Mouse (Mus musculus) heart, adult 9 months (tissue): ENCODE results near the gene Cdc42bpa.
A peak's percentile ranks its signal among the peaks of the same experiment; 100 is the strongest.

ENCODE experiments used
- DNase-seq, 2 experiments: peaks; one replicate each; pipeline ENCODE4 v3.0.0; 2022; ENCODE audit warnings: low spot score in 2 of 2

Gene Cdc42bpa

DNA sequence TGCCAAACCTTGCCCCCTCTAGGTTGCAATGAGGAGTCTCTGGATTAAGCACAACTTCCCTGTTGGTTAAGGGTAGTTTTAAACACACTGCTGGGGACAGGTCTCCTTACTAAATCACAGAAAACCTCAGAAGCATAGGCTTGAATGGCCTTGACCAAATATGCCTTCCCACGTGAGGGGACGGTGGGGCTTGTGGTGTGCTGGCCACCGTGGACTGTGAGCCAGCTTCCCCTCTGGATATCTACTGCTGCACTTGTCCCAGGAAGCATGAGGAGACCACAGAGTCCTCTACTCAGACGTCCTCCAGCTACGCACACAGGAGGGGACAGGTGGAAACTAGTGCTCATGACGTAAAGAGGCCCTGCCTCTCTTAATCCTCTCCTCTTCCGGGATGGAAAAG is 202.7 kb downstream of the Cdc42bpa start:
- no peak for DNase-seq

DNA sequence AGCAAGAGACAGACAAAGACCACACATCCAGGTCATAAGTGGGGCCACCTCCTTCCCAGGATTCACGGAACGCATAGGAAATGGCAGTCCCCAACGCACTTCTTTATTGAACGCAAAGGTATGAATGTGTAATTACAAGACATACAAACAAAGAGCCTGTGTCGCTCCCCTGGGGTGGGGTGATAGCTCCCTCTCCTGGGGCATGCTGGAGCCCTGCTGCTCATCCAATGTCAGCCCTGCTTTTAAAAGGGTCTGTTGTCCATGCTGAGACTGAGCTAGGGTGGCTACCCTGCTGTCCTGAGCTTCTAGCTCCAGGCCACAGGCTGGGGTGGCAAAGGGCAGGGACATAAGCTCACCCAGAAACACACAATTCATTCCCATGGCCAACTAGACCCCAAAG is 206.3 kb downstream of the Cdc42bpa start:
- DNase-seq: no peak

- DNase-seq: no peak
Measured at GRCm38 (mm10) chr1:180168294-180168693, 208.0 kb downstream of the Cdc42bpa start.

DNA sequence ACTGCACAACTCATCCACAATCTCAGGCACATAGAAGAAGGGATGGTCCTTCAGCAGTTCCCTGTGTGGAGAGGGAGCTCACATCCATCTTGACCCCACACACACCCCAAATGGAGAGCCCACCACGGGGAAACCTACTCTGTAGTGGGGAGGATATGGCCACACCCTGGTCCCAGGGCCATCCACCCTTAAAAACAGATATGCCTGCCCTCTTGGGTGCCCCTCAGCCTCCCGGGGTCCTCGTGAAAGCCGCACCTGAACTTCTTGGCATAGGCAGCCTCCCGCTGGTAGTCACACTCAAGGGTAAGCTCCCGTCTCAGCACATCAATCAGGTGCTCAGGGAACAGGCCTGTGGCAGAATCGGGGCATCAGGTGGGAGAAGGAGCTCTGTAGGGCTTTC is 208.9 kb downstream of the Cdc42bpa start:
- no peak for DNase-seq

DNA sequence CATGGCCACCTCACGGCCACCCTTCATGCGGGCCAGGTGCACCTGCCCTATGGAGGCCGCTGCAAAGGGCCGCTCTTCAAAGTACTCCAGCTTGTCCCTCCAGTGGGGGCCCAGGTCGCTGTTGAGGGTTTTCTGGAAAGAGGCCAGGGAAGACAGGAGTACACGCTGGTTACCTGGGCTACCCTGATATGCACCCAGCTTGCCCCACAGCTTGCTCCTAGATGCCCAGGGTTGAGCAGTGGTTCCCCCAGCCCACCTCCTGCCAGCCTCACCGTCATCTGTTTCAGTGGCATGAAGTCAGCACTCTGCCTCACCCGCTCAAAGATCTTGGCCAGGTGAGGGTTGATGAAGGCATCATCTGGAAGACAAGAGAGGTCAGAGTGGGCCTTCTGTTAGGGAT is 209.8 kb downstream of the Cdc42bpa start:
- no peak for DNase-seq

DNA sequence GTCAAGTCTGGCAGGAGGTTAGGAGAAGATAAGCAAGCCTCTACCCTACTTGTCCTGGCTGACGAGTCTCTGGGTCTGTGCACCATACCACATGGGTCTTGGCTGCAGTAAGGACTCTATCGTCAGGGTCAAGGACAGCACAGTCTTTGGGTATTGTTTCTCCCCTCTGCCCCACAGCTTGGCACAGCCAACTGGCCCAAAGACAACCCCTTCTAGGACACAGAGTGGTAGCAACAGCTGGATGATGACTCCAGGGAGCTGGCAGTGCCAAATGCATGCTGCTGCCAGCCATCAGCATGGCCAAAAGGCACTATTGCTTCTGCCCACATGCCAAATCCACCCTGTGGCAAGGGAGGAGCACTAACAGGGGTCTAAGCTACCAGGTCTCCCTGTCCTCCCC is 211.6 kb downstream of the Cdc42bpa start:
- peak; percentile 71 to 73 for DNase-seq

GRCm38 (mm10) chr1:180172600-180172999 is 212.3 kb downstream of the Cdc42bpa start:
- DNase-seq: no peak

DNA sequence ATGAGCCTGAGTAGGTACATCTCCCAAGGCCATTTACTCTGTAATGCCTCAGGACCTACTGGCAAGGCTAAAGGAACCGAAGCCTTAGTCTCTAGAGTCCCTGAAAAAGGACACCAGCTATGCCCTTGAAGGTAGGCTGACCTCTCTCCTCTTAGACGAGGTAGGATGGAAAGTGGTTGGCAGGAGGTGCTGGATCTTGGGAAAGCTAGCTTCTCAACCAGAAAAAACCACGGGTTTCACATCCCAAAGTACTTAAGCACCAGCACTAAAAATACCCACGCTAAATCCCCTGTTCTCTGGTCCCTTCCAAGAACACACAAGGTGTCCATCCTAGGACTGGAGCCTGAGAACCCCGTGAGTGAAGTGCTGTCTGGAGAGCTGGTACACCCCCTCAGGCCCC is 212.7 kb downstream of the Cdc42bpa start:
- DNase-seq: no peak

- no peak for DNase-seq
Measured at GRCm38 (mm10) chr1:180174718-180175117, 214.4 kb downstream of the Cdc42bpa start.

DNA sequence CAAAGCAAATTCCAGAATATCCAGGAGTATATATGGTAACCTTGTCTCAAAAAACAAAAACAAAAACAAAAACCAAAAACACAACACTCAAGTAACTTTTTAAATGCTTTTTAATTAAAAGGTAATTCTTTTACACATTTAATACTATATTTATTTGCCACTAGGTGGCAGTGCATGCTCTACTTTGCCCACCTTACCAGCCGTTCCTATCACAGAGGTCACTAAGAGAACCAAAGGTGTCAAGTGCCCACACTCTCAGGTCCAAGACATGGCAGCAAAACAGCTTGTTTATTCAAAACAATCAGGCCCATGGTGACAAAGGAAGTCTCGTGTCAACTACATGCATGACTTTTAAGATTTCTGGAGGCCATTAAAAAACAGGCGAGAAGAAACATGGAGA is 214.9 kb downstream of the Cdc42bpa start:
- no peak for DNase-seq

DNA sequence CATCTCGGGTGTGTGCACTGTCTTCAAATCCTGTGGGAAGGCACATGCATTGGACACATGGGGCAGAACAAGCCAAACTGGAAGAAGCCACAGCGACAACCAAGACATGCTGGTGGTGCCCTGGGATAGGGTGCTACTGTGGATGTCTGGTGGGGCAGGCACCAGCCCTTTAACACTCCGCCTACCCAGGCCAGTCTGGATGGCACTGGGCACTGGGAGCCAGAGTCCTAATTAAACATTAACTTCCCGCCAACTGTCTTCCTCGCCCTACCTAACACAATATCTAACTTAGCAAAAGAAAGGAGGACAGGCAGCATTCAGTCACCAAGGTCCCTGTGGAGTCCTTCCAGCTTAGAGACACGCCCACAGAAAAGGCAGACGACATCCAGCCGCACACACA is 215.4 kb downstream of the Cdc42bpa start:
- no peak for DNase-seq

DNA sequence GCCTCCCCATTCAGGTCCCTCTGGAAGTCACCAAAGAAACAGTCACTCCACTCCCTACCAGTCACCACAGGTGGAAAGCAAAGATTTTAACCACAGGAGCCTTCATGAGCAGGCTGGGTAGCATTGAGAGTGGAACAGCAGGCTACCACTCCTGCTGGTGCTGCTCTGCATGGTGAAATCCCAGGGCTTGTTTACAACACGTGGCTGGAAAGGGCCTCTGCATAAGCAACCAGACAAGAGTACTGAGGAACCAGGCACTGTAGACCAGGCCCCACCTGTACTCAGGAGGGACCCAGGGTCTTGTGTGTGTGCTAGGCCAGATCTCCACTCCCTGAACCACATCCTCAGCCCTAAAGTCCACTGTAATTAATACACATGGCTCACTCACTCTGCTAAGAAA is 216.5 kb downstream of the Cdc42bpa start:
- DNase-seq: no peak

DNA sequence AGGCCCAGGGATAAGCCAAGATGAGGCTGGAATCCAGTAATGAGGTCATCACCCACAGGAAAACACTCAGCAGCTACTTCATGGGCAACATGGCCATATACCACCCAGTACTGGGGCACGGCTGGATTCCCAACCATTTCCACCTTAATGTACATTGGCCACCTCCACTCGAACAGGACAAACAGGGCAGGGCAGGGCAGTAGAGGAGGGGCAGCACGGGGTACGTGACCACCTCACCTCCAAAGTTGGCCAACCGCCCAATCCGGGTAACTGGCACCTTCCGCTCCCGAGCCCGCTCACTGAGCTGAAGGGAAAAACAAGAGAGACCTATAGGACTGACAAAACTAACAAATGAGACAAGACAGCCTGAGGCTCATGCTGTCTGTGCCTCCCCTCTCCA is 218.1 kb downstream of the Cdc42bpa start:
- no peak for DNase-seq

- no peak for DNase-seq
Measured at GRCm38 (mm10) chr1:180179100-180179499, 218.8 kb downstream of the Cdc42bpa start.

- peak; percentile 59 to 60 for DNase-seq
Measured at GRCm38 (mm10) chr1:180179840-180180239, 219.6 kb downstream of the Cdc42bpa start.

DNA sequence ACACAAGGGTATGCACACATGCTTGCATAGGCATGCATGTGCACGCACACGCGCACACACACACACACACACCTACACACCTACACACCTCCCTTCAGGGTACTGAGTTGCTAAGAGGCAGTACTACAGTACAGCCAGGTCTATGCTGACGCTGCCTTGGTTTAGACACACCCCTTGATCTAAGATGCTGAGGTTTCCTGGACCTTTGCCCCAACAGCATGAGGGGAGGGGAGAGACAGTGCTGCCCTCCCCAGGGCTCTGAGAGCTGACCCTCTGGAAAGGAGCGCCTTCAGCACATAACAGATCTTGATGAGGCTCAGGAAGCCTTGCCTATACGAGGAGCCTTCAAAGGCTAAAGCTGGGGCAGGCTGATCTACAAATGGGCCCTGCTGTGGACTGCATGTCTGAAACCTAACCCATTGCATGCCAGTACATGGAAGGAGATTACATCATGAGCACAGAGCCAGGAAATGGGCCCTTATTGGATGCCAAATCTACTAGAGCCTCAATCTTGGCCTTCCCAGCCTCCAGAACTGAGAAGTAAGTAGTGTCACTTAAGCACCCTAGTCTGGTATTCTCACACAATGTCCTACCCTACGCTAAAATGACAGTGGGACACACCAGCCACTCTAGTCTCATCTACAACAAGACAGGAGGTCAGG is 221.2 kb downstream of the Cdc42bpa start:
- no peak for DNase-seq

GRCm38 (mm10) chr1:180181966-180182319 is 221.7 kb downstream of the Cdc42bpa start:
- DNase-seq: no peak

DNA sequence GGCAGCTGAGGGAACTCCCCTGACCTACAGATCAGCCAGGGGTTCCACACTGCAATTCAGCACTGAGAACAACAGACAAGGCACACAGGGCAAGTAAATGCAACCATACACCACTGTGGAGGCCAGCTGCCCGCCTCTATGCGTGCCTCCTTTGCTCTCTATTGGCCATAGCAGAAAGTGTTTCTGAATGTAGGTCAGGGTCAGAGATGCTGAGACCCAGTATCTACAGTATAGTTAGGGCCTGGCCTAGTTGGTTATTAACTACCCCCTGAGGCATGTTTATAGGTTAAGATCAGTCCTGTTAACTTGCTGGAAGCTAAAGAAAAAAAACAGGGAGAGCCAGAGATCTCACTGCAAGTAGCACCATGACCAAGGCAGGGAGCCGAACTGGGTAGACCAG is 222.5 kb downstream of the Cdc42bpa start:
- DNase-seq: no peak

DNA sequence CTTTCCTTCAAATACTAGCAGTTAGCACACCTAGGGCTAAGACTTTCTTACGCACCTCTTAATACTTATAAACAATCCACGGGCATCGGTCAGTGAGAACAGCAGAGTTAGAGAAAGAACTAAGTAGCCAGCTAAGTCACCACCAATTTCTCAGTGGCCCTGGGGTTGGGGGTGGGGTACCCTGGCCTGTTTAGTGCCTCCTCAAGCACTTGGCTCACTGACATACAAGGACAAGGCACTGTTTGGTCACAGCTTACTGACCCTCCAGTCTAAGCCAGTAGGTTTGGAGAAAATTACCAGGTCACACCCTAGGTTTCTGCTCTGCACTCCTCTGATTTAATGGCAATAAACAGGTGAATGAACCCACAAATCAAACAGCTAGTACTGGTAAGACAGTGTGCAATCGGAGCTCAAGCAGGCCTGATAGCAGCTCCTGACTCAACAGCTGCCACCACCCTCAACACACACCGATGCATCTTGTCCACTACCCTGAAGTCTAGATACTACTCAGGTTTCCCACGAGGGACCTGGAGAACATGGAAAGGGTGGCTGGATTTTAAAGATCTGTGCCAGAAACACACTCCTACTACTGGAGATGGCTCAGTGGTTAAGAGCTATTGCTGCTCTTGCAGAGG is 223.4 kb downstream of the Cdc42bpa start:
- no peak for DNase-seq

GRCm38 (mm10) chr1:180184768-180185167 is 224.5 kb downstream of the Cdc42bpa start:
- no peak for DNase-seq

DNA sequence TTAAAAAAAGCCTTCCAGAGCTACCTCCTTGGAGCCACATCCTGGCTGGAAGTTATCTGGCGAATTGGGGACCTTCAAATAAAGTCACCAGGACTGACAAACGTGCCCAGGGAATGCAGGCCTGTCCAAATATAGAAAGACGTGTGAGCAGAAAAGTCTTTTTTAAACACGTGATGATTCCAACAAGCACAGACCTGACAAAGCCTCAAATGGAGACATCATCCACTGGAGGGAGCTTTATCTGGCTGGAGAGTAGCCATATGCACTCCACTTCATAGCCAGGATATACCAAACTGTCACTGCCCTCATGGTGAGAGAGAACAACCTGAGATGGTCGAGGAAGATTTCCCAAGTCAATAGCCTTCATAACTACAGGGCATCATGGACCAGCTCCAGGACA is 225.6 kb downstream of the Cdc42bpa start:
- DNase-seq: peak; percentile 60

- DNase-seq: no peak
Measured at GRCm38 (mm10) chr1:180186371-180186770, 226.1 kb downstream of the Cdc42bpa start.

- DNase-seq: no peak
Measured at GRCm38 (mm10) chr1:180188951-180189350, 228.7 kb downstream of the Cdc42bpa start.

DNA sequence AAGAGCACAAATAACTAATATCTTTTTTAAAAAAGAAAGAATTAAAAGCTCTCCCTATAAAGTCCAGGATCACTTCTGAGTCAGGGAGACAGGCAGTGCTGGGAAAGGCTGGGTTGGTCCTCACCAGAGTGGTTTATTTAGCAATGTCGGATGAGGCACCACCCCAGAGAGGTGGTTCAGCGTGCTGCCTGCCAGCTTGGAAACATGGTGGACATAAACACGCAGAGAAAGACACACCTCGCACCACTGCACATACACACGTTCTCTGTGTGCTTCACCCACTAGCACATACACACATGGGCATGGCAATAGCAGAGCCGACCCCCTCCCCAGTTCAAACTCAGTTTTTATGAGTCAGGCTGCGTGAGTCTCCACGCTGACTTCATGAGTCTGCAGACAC is 230.8 kb downstream of the Cdc42bpa start:
- no peak for DNase-seq
